Mouse (Mus musculus): Measurements from ENCODE around the gene Ky. TPM values are rescaled to one million over a fixed set of nuclear protein-coding genes. Genes with fewer than 3 reads are reported as not detected.

The Ky gene
- total RNA-seq, 2 experiments from 2014 or later = 29.2 to 32.2 TPM

- intact Hi-C loops (cut with DNase I) = loop anchor here (2.0 to 10.0 kb wide), 3 partner anchors 141 to 1231 kb away; no protein-coding TSS in a partner anchor
- DNase-seq = no peak
Observed at GRCm38 (mm10) chr9:102545406-102546255, 40.1 kb downstream of the Ky start.

- DNase-seq = no peak
- intact Hi-C loops (cut with DNase I) = loop anchor here (10.0 kb wide), 2 partner anchors 282 to 1232 kb away; no protein-coding TSS in a partner anchor
Observed at GRCm38 (mm10) chr9:102546256-102547027, 40.9 kb downstream of the Ky start.

GRCm38 (mm10) chr9:102547028-102547354 is 41.4 kb downstream of the Ky start:
- intact Hi-C loops (cut with DNase I) = loop anchor here (10.0 kb wide), 2 partner anchors 282 to 1232 kb away; no protein-coding TSS in a partner anchor
- no peak for DNase-seq

- intact Hi-C loops (cut with DNase I) = loop anchor here (10.0 kb wide), 2 partner anchors 284 to 1234 kb away; no protein-coding TSS in a partner anchor
Observed at GRCm38 (mm10) chr9:102549211-102549610, 43.7 kb downstream of the Ky start.

GRCm38 (mm10) chr9:102551771-102552170 is 46.2 kb downstream of the Ky start:
- intact Hi-C loops (cut with DNase I) = no loop called here
- DNase-seq = no peak

More at GRCm38 (mm10) chr9:102549211-102549610, 43.7 kb downstream of the Ky start:
- DNase-seq = peak in 1 of 2 experiments; percentile 7

- intact Hi-C loops (cut with DNase I) = no loop called here
- no peak for DNase-seq
Observed at GRCm38 (mm10) chr9:102553781-102554180, 48.2 kb downstream of the Ky start.

GRCm38 (mm10) chr9:102558463-102558862 is 52.9 kb downstream of the Ky start:
- no peak for DNase-seq
- intact Hi-C loops (cut with DNase I) = no loop called here

GRCm38 (mm10) chr9:102572888-102573287 is 67.3 kb downstream of the Ky start:
- intact Hi-C loops (cut with DNase I) = no loop called here
- no peak for DNase-seq

- intact Hi-C loops (cut with DNase I) = no loop called here
- DNase-seq = no peak
Observed at GRCm38 (mm10) chr9:102577480-102577879, 71.9 kb downstream of the Ky start.

GRCm38 (mm10) chr9:102581921-102582469 is 76.4 kb downstream of the Ky start:
- no peak for DNase-seq
- intact Hi-C loops (cut with DNase I) = no loop called here

- DNase-seq = no peak
- intact Hi-C loops (cut with DNase I) = no loop called here
Observed at GRCm38 (mm10) chr9:102587347-102587746, 81.8 kb downstream of the Ky start.

- DNase-seq = no peak
- intact Hi-C loops (cut with DNase I) = no loop called here
Observed at GRCm38 (mm10) chr9:102594667-102595393, 89.3 kb downstream of the Ky start.

Other genes with a start within 250 kb of the Ky start
- gene Ephb1, start 151.1 kb upstream of the Ky start, total RNA-seq (2021) = 10 to 100 TPM; 10.8 to 12.7 TPM
- 100 to 1,000 TPM; 282 to 299 TPM for gene Anapc13, start 120.5 kb downstream of the Ky start, total RNA-seq (2021)
- gene Cep63, start 120.8 kb downstream of the Ky start, total RNA-seq (2021) = 10 to 100 TPM; 32.2 to 33.5 TPM
- gene Amotl2, start 210.9 kb downstream of the Ky start, total RNA-seq (2021) = 10 to 100 TPM; 61.6 to 64.6 TPM